Mouse (Mus musculus) heart, embryonic 12.5 days (tissue): Measurements from ENCODE around the gene Aqp3. TPM values are rescaled to one million over a fixed set of nuclear protein-coding genes. Genes with fewer than 3 reads are reported as not detected.

Source experiments
- ATAC-seq: fragments of 200-750 bp; cut with Nextera tagmentation; 2 replicates; pipeline ENCODE4 v1.8.0; 2017; ENCODE audit warnings: moderate TSS enrichment, moderate library complexity; ENCODE audit not compliant: insufficient number of reproducible peaks, low FRiP score
- H3K27ac ChIP-seq: fragments of 300-500 bp; sonication (generic); 2 replicates; pipeline ENCODE4 v1.5.1; 2016; ENCODE audit warnings: mild to moderate bottlenecking, moderate library complexity; ENCODE audit not compliant: poor library complexity, severe bottlenecking
- H3K27me3 ChIP-seq: fragments of 300-500 bp; sonication (generic); replicated peaks from 2 replicates; pipeline ENCODE4 v1.6.1; 2016; ENCODE audit warnings: mild to moderate bottlenecking, moderate library complexity
- H3K36me3 ChIP-seq: fragments of 300-500 bp; sonication (generic); 2 replicates; pipeline ENCODE4 v1.6.1; 2016; ENCODE audit warnings: mild to moderate bottlenecking, moderate library complexity
- H3K4me1 ChIP-seq: fragments of 300-500 bp; sonication (generic); replicated peaks from 2 replicates; pipeline ENCODE4 v1.6.1; 2016; ENCODE audit warnings: mild to moderate bottlenecking
- H3K4me2 ChIP-seq: fragments of 300-500 bp; sonication (generic); 2 replicates; pipeline ENCODE4 v1.6.1; 2016; ENCODE audit warnings: mild to moderate bottlenecking, moderate library complexity
- H3K4me3 ChIP-seq: fragments of 300-500 bp; sonication (generic); 2 replicates; pipeline ENCODE4 v1.5.1; 2016; ENCODE audit warnings: mild to moderate bottlenecking
- H3K9ac ChIP-seq: fragments of 300-500 bp; sonication (generic); 2 replicates; pipeline ENCODE4 v1.6.1; 2016; ENCODE audit warnings: mild to moderate bottlenecking, moderate library complexity
- H3K9me3 ChIP-seq: fragments of 300-500 bp; sonication (generic); replicated peaks from 2 replicates; pipeline ENCODE4 v1.6.1; 2016; ENCODE audit warnings: mild to moderate bottlenecking, moderate library complexity
- WGBS: fragments of 180-500 bp; shearing (Covaris S2); methylation state at CpG from one replicate; pipeline ENCODE4 v1.1.7; 2016; 5-methylcytosine and 5-hydroxymethylcytosine counted together
- polyA plus RNA-seq: library from polyadenylated mRNA; unstranded; fragments of >200 nt; fragmentation: Nextera tagmentation; extraction: Ambion mirVana; gene quantifications from 2 replicates; pipeline ENCODE4 v1.2.1, GENCODE M21; 2016

Aqp3 gene
- polyA plus RNA-seq, 1 experiment from 2014 or later, result 2.2 TPM

DNA sequence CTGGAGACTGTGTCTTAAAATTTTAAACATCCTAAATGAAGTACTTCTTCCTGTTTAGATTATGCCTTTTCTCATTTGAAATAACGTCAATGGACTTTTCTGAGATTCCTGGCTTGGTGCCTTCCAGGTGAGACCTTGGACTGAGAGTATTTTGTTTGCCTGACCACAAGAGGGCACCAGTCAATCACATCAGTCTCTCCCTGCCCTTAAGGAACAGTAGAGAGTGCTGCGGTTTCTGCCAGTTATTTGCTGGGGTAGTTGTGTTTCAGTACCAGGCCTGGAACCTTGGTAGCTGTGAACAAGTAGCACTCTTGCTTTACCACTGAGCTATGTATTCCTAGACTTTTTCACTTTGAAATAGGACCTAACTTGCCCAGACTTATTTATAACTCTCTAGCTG is 31.4 kb upstream of the Aqp3 start:
- WGBS, result 6% methylated on average over 2 of the region's 2 CpGs
- peak; percentile 73 for ATAC-seq
- Histone ChIP-seq H3K4me3 (no peak overlapping the region), H3K36me3 (no peaks in the 10 kb centered on the region), H3K9me3 (no peaks in the 10 kb centered on the region), H3K27ac (no peak overlapping the region), H3K9ac (no peak overlapping the region), H3K27me3 (no peaks in the 10 kb centered on the region), H3K4me1 (peaks cover 2% of the 10 kb centered on the region; the same call in 1 of the 2 replicates), H3K4me2 (no peak overlapping the region)

DNA sequence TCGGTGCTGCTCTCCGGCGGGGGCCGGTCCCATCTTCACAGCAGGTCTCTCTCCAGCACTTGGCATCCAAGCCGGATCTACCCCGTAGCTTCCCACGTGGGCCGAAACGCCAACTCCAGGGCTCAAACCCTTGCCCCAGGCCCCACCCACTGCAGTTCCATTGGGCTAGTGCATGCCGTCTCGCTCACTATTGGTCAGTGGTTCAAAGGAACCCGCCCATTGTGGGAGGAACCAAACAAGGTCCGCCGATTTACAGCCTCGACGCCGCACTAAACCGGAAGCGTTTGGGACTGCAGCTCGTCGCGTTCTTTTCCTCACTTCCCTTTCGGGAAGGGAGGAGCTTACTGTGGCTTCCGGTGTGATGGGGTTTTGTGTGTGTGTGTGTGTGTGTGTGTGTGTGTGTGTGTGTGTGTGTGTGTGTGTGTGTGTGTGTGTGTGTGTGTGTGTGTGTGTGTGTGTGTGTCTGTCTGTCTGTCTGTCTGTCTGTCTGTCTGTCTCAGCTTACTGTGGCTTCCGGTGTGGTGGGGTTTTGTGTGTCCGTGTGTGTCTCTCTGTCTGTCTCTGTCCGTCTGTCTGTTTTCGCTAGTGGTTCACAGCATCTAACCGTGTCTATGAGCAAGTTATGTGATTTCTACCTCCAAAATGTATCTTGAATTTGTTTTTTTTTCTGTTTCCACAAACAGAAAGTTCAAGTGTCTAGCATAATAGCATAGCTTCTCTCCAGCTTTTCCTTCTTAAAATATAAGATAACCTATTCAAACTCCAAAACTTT is 26.4 kb upstream of the Aqp3 start, which contains the start of gene Nol6:
TSS of gene Nol6 (minus strand) at position 276 of the 772 bp plus-strand sequence.
- H3K9me3 ChIP-seq, result no peaks in the 10 kb centered on the region
- H3K4me1 ChIP-seq, result peaks cover 8% of the 10 kb centered on the region
- no peaks in the 10 kb centered on the region for H3K27me3 ChIP-seq
- H3K4me2 ChIP-seq, result peak within 1 kb of the TSS; percentile 80
- 3% methylated on average over 28 of the region's 29 CpGs for WGBS
- peak; percentile 99 for ATAC-seq
- H3K27ac ChIP-seq, result no peak within 1 kb of the TSS
- peaks cover 33% of the 10 kb centered on the region for H3K36me3 ChIP-seq
- H3K9ac ChIP-seq, result peak within 1 kb of the TSS; percentile 68
- peak within 1 kb of the TSS; percentile 66 for H3K4me3 ChIP-seq

DNA sequence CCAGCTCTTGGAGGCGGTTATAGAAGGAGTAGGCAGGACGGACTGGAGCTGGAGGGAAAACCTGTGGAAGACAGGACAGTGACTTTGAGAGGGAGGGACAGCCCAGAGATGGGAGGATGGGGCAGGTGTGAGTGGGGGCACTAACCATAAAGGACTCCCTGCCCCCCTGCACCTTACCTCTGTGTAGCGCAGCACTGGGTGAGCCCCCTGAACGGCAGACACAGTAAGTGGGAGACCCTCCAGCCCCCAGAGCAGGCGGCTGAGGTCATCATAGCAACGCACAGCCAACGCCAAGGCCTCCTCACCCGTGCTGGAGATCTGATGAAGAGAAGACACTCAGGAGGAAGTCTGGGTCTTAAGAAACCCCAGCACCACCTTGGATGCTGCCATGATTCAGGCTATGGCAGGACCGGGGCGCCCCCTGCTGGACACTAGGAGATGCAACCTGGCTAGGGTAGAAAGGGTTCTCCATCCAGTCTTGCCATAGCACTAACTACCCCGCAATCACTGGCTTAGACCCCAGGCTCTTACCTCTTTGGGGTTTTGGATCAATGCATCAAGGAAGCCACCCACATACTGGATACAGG is 20.8 kb upstream of the Aqp3 start:
- no peak for ATAC-seq
- 71% methylated on average over 11 of the region's 11 CpGs for WGBS
- Histone ChIP-seq H3K27me3 (no peaks in the 10 kb centered on the region), H3K4me3 (no peak overlapping the region), H3K36me3 (peaks cover 88% of the 10 kb centered on the region), H3K4me2 (no peak overlapping the region), H3K9me3 (no peaks in the 10 kb centered on the region), H3K9ac (no peak overlapping the region), H3K27ac (no peak overlapping the region), H3K4me1 (peaks cover 8% of the 10 kb centered on the region)

DNA sequence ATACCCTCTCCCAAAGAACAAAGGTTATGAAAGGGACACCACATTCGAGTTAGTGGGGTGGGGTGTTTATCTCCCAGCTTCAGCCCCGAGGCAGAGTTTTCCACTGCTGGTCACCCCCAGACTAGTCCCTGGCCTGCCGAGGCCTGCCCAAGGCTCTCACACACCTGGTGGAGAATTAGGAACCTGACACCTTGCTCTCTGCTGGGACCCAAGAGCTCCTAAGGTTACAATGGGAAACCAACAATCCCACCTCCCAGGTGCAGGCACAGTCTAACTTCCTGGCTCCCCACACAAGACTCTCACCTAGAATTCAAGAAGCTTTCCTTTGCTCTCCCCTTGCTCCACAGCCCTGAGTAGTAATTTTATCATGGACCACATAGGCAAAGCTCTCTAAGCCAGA is 18.8 kb upstream of the Aqp3 start:
- no peaks in the 10 kb centered on the region for H3K9me3 ChIP-seq
- H3K36me3 ChIP-seq, result peaks cover 83% of the 10 kb centered on the region
- no peak overlapping the region for H3K4me2 ChIP-seq
- no peak overlapping the region for H3K27ac ChIP-seq
- H3K27me3 ChIP-seq, result no peaks in the 10 kb centered on the region
- H3K4me3 ChIP-seq, result no peak overlapping the region
- H3K9ac ChIP-seq, result no peak overlapping the region
- H3K4me1 ChIP-seq, result no peaks in the 10 kb centered on the region
- WGBS, result 89% methylated on average over 3 of the region's 3 CpGs
- ATAC-seq, result no peak

DNA sequence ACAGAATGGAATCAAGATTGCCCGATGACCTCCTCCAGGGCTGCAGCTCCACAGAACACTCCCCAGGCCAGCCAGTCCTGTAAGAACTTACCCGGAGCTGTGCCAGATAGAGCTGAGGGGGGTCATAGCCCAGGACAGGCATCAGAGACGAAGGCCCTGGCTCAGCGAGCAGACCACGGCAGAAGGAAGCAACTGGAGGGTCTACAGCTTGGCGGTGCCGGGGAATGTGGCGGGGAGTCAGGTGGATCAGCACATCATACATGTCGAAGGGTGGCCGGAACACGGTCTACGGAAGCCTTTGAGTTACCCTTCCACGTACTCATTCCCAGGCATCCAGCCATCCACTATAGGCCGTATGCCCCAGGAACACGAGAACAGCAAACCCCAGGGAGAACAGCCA is 17.8 kb upstream of the Aqp3 start:
- Histone ChIP-seq H3K27me3 (no peaks in the 10 kb centered on the region), H3K27ac (no peak overlapping the region), H3K9ac (no peak overlapping the region), H3K4me3 (no peak overlapping the region), H3K4me2 (no peak overlapping the region), H3K36me3 (peaks cover 73% of the 10 kb centered on the region), H3K4me1 (no peaks in the 10 kb centered on the region), H3K9me3 (no peaks in the 10 kb centered on the region)
- WGBS, result 95% methylated on average over 15 of the region's 15 CpGs
- ATAC-seq, result no peak

- H3K4me2 ChIP-seq, result no peak overlapping the region
- WGBS, result 88% methylated on average over 6 of the region's 6 CpGs
- H3K27ac ChIP-seq, result no peak overlapping the region
- H3K4me1 ChIP-seq, result no peaks in the 10 kb centered on the region
- H3K9me3 ChIP-seq, result no peaks in the 10 kb centered on the region
- peaks cover 66% of the 10 kb centered on the region for H3K36me3 ChIP-seq
- no peak overlapping the region for H3K9ac ChIP-seq
- no peaks in the 10 kb centered on the region for H3K27me3 ChIP-seq
- H3K4me3 ChIP-seq, result no peak overlapping the region
- ATAC-seq, result no peak
These were observed 17.1 kb upstream of the Aqp3 start for GRCm38 (mm10) chr4:41115074-41115473.

DNA sequence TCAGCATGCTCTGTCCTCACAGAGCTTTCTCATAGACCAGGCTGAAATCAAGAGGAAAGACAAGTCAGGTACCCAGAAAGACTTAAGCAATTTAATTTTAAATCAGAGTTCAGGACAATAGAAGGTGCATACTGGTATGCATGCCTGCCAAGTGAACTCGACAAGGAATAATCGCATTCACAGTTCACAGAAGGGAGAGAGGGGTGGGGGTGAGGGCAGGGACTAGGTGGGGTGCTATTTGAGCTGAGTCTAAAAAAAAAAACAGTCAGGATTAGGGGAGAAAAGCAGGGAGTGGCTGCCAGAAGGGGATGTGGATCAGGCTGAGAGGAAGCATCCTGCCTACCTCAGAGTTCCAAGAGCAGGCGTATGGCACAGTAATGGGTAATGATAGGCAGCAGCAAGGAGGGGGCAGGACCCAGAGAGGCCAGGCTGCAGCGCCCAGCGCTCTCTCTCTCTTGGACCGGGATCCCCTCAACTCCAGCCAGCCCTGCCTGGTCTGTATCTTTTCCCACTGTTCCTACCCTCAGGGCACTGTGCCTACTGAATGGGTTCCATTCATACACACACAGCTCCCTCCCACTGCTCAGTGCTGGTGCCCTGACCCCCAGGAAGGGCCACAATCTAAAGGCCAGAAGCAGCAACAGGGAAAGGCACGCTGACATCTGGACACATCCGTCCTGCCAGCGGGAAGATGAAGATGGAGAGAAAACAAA is 16.5 kb upstream of the Aqp3 start:
- Histone ChIP-seq H3K4me1 (no peaks in the 10 kb centered on the region), H3K9me3 (no peaks in the 10 kb centered on the region), H3K27ac (no peak overlapping the region), H3K4me2 (no peak overlapping the region), H3K4me3 (no peak overlapping the region), H3K9ac (no peak overlapping the region), H3K27me3 (no peaks in the 10 kb centered on the region), H3K36me3 (peaks cover 60% of the 10 kb centered on the region)
- ATAC-seq, result no peak
- WGBS, result 87% methylated on average over 9 of the region's 9 CpGs

DNA sequence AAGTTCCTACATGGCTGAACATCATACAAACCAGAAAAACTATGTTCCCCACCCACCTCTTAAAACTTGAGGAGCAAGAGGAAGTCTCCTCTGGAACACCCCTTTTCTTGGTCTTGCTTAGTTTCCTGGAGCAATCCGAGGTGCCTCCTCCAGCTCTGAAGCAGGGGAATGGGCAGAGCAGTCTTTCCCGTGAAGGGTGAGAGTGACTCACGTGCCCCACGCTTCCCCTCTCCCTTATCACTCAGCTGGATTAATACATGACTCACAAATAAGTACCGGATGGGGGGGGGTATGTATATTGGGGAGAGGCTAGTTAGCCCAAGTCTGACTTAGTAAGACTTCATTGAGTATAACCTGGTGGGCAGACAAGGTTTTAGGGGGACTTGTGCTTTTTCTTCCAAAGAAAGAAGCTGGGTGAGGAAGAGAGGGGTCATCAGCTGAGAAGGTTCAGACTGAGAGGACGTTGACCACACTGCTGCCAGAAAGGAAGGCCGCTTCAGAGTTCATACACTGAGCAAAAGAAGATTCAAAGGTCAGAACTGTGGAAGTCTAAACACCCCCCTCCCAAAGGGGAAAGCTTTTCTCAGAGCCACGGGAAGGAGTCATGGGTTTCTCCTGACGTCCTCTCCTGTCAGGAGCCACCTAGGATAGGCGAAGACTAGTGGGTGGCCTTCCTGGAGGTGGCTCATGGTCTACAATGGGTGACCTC is 10.9 kb upstream of the Aqp3 start:
- ATAC-seq, result no peak
- H3K27me3 ChIP-seq, result no peaks in the 10 kb centered on the region
- WGBS, result 60% methylated on average over 10 of the region's 10 CpGs

DNA sequence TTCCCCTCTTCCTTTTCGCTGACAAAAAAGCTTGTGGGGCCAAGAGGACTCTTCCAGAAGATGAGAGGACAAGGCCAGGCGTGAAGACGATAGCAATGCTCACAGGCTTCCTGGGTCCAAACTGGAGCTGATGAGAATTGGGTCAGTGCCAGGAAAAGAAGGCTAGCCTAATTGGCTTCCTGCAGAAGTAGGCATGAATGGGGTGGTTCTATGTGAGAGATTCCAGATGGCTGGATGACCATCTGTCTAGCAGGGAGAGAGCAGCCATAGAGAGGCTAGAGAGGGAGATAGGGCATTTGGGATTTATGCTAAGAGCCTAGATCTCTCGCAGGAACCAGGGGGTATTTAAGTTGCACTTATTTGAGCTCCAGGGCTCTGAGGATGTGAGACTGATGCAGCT is 9.5 kb upstream of the Aqp3 start:
- Histone ChIP-seq H3K27ac (no peak overlapping the region), H3K4me3 (no peak overlapping the region), H3K9me3 (no peaks in the 10 kb centered on the region), H3K9ac (no peak overlapping the region), H3K4me1 (no peaks in the 10 kb centered on the region; the same call in 1 of the 2 replicates), H3K27me3 (no peaks in the 10 kb centered on the region), H3K4me2 (no peak overlapping the region), H3K36me3 (no peaks in the 10 kb centered on the region)
- WGBS, result 61% methylated on average over 4 of the region's 4 CpGs
- no peak for ATAC-seq

More for the DNA sequence above, 10.9 kb upstream of the Aqp3 start:
- H3K4me1 ChIP-seq, result no peaks in the 10 kb centered on the region; the same call in 1 of the 2 replicates
- no peak overlapping the region for H3K4me3 ChIP-seq
- H3K36me3 ChIP-seq, result peaks cover 4% of the 10 kb centered on the region
- no peak overlapping the region for H3K4me2 ChIP-seq
- no peaks in the 10 kb centered on the region for H3K9me3 ChIP-seq
- no peak overlapping the region for H3K27ac ChIP-seq
- H3K9ac ChIP-seq, result no peak overlapping the region

DNA sequence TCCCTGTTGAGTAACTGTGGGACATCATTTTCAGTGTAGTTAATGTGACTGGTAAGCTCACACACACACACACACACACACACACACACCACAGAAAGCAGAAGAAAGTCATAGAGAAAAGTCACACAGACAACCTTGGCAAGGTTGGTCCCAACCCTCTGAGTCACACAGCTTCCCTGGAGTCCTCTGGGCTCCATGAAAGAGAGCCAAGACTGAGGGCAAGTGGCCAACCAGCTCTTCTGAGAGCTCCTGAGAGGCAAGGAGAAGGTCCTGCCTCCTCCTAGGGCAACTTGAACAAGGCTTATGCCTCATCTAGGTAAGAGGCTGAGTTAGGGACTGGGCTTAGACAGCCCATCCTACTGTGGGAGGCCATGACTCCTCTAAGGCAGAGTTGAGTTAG is 4.9 kb upstream of the Aqp3 start:
- H3K27ac ChIP-seq, result no peak overlapping the region
- no peaks in the 10 kb centered on the region for H3K9me3 ChIP-seq
- peaks cover 15% of the 10 kb centered on the region for H3K27me3 ChIP-seq
- no peak overlapping the region for H3K4me2 ChIP-seq
- no peak overlapping the region for H3K4me3 ChIP-seq
- H3K36me3 ChIP-seq, result no peaks in the 10 kb centered on the region
- peaks cover 9% of the 10 kb centered on the region for H3K4me1 ChIP-seq
- ATAC-seq, result no peak
- no peak overlapping the region for H3K9ac ChIP-seq

- H3K9ac ChIP-seq, result no peak overlapping the region
- H3K4me1 ChIP-seq, result peaks cover 28% of the 10 kb centered on the region
- no peak overlapping the region for H3K4me2 ChIP-seq
- no peaks in the 10 kb centered on the region for H3K9me3 ChIP-seq
- H3K4me3 ChIP-seq, result no peak overlapping the region
- no peak for ATAC-seq
- no peaks in the 10 kb centered on the region for H3K36me3 ChIP-seq
- 47% methylated on average over 1 of the region's 1 CpGs for WGBS
- H3K27me3 ChIP-seq, result peaks cover 29% of the 10 kb centered on the region
- no peak overlapping the region for H3K27ac ChIP-seq
These were observed 3.0 kb upstream of the Aqp3 start for GRCm38 (mm10) chr4:41100986-41101385.
